Mouse (Mus musculus) C2C12 (cell line): Measurements from ENCODE around the gene Plcg1. TPM values are rescaled to one million over a fixed set of nuclear protein-coding genes. Genes with fewer than 3 reads are reported as not detected.
A peak's percentile ranks its signal among the peaks of the same experiment; 100 is the strongest.

Experiments used
- H3K27me3 ChIP-seq: one replicate; pipeline ENCODE4 v1.6.1; 2011; ENCODE audit not compliant: control insufficient read depth, insufficient read depth, insufficient read length
- H3K36me3 ChIP-seq: one replicate; pipeline ENCODE4 v1.6.1; 2011; ENCODE audit not compliant: control insufficient read depth, insufficient read depth
- H3K4me3 ChIP-seq: one replicate; pipeline ENCODE4 v1.5.1; 2011; ENCODE audit warnings: mild to moderate bottlenecking, control low read depth; ENCODE audit not compliant: poor library complexity, insufficient read depth, severe bottlenecking
- H3K79me2 ChIP-seq: one replicate; pipeline ENCODE4 v1.6.1; 2011; ENCODE audit not compliant: control insufficient read depth, insufficient read depth
- H3K79me3 ChIP-seq: one replicate; pipeline ENCODE4 v1.6.1; 2011; ENCODE audit warnings: low read depth, control low read depth
- H3ac ChIP-seq: one replicate; pipeline ENCODE3; 2011; ENCODE audit warnings: low read depth; ENCODE audit not compliant: control insufficient read depth, insufficient read length
- CEBPB ChIP-seq: IDR thresholded peaks from one replicate; pipeline ENCODE4 v1.6.1; 2011; ENCODE audit warnings: low read depth, mild to moderate bottlenecking, control low read depth, moderate library complexity
- CTCF ChIP-seq: IDR thresholded peaks from one replicate; pipeline ENCODE4 v1.5.1; 2011; ENCODE audit not compliant: control insufficient read depth, insufficient read depth, insufficient read length
- FOSL1 ChIP-seq: IDR thresholded peaks from one replicate; pipeline ENCODE4 v1.8.0; 2011; ENCODE audit warnings: mild to moderate bottlenecking, low read length; ENCODE audit not compliant: poor library complexity, insufficient read depth, severe bottlenecking
- MAX ChIP-seq: IDR thresholded peaks from one replicate; pipeline ENCODE4 v1.6.1; 2011; ENCODE audit warnings: mild to moderate bottlenecking, control low read depth
- MYOD1 ChIP-seq: IDR thresholded peaks from one replicate; pipeline ENCODE4 v1.6.1; 2011; ENCODE audit warnings: low read depth; ENCODE audit not compliant: control insufficient read depth, insufficient read length
- MYOG ChIP-seq: IDR thresholded peaks from one replicate; pipeline ENCODE4 v1.6.1; 2011; ENCODE audit not compliant: control insufficient read depth, insufficient read length; ENCODE audit errors: extremely low read depth
- USF1 ChIP-seq: IDR thresholded peaks from one replicate; pipeline ENCODE4 v1.6.1; 2011; ENCODE audit warnings: low read depth, mild to moderate bottlenecking, control low read depth, moderate library complexity
- polyA plus RNA-seq: library from polyadenylated mRNA; unstranded; fragments of >200 nt; fragmentation: generic; extraction: Trizol; gene quantifications from one replicate; pipeline ENCODE4 v1.2.1, GENCODE M21; 2012; ENCODE audit warnings: missing spikeins

Gene Plcg1
- polyA plus RNA-seq, 1 experiment, result 39.0 TPM

GRCm38 (mm10) chr2:160739647-160740356 lies 8.7 kb downstream of the Plcg1 start:
- peaks cover 59% of the 10 kb centered on the region for H3K79me3 ChIP-seq
- H3K79me2 ChIP-seq, result peaks cover 95% of the 10 kb centered on the region
- no peak overlapping the region for H3ac ChIP-seq
- no peaks in the 10 kb centered on the region for H3K27me3 ChIP-seq
- peaks cover 8% of the 10 kb centered on the region for H3K36me3 ChIP-seq
- no peak overlapping the region for H3K4me3 ChIP-seq
- TF ChIP-seq FOSL1 (no peak), MYOD1 (peak; percentile 92)

- peaks cover 56% of the 10 kb centered on the region for H3K79me3 ChIP-seq
- peaks cover 8% of the 10 kb centered on the region for H3K36me3 ChIP-seq
- H3ac ChIP-seq, result no peak overlapping the region
- H3K27me3 ChIP-seq, result no peaks in the 10 kb centered on the region
- TF ChIP-seq MAX (no peak), CTCF (no peak), CEBPB (no peak), MYOD1 (no peak), FOSL1 (no peak), USF1 (no peak), MYOG (no peak)
- H3K79me2 ChIP-seq, result peaks cover 95% of the 10 kb centered on the region
- H3K4me3 ChIP-seq, result no peak overlapping the region
Measured at GRCm38 (mm10) chr2:160740521-160741156, 9.5 kb downstream of the Plcg1 start.

- TF ChIP-seq CEBPB (no peak), MAX (no peak), MYOD1 (no peak)
- H3K79me2 ChIP-seq, result peaks cover 95% of the 10 kb centered on the region
- H3K79me3 ChIP-seq, result peaks cover 54% of the 10 kb centered on the region
- peaks cover 5% of the 10 kb centered on the region for H3K36me3 ChIP-seq
- no peak overlapping the region for H3ac ChIP-seq
- H3K4me3 ChIP-seq, result no peak overlapping the region
- H3K27me3 ChIP-seq, result no peaks in the 10 kb centered on the region
Measured at GRCm38 (mm10) chr2:160741580-160741979, 10.5 kb downstream of the Plcg1 start.

- Histone ChIP-seq H3K79me3 (peaks cover 53% of the 10 kb centered on the region), H3K4me3 (no peak overlapping the region), H3ac (no peak overlapping the region), H3K79me2 (peaks cover 94% of the 10 kb centered on the region), H3K36me3 (peaks cover under 1% of the 10 kb centered on the region), H3K27me3 (no peaks in the 10 kb centered on the region)
- no peak for TF ChIP-seq CEBPB
Measured at GRCm38 (mm10) chr2:160742161-160742609, 11.1 kb downstream of the Plcg1 start.

GRCm38 (mm10) chr2:160744040-160744822 lies 13.1 kb downstream of the Plcg1 start:
- H3K79me3 ChIP-seq, result peaks cover 44% of the 10 kb centered on the region
- peaks cover 81% of the 10 kb centered on the region for H3K79me2 ChIP-seq
- H3K4me3 ChIP-seq, result no peak overlapping the region
- TF ChIP-seq FOSL1 (no peak), CEBPB (no peak), MYOD1 (no peak), CTCF (peak; percentile 11)
- H3K27me3 ChIP-seq, result no peaks in the 10 kb centered on the region
- H3K36me3 ChIP-seq, result peaks cover 16% of the 10 kb centered on the region
- H3ac ChIP-seq, result no peak overlapping the region

- Histone ChIP-seq H3K79me3 (peaks cover 44% of the 10 kb centered on the region), H3K36me3 (peaks cover 22% of the 10 kb centered on the region), H3K27me3 (no peaks in the 10 kb centered on the region), H3ac (no peak overlapping the region), H3K79me2 (peaks cover 79% of the 10 kb centered on the region), H3K4me3 (no peak overlapping the region)
- TF ChIP-seq MYOG (no peak), FOSL1 (no peak), CEBPB (no peak)
Measured at GRCm38 (mm10) chr2:160744823-160745210, 13.7 kb downstream of the Plcg1 start.
